In the genomic region with DNA sequence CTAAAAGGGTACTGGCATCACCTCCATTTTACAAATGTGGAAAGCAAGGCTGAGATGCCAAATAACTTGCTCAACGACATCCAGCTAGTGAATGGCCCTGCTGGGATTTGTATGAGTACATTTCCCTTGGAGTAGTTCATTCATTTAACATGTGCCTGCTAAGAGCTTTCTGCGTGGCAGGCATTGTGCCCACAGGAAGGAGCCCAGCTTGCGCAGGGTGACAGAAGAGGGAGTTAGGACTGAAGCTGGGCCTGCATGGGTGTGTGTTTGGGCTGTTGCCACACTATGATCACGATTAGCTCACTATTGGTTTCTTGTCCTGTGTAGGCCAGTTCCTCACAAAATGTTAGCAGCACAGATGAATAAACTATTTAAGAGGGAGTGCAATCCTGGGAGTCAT, we compare ENCODE assay signal across 24 mouse cellular contexts. TPM values are rescaled to one million over a fixed set of nuclear protein-coding genes. Genes with fewer than 3 reads are reported as not detected.
DNase-seq lines count a peak whose midpoint lies in the region; ATAC-seq and TF ChIP-seq lines count a peak whose summit lies in the region.
"Had no signal": no experiment of that assay in that cellular context is flagged by ENCODE, and none has a peak within 500 bp of the region (broad histone marks: within the 10 kb centered on the region; RNA-seq: fewer than 3 reads in every experiment).

No protein-coding gene starts in this region.

- H3K36me3 ChIP-seq in forebrain, postnatal 0 days (ENCODE audit: insufficient read depth), result no peaks in the 10 kb centered on the region
- H3K36me3 ChIP-seq in forebrain, embryonic 10.5 days (replicated peaks), result no peaks in the 10 kb centered on the region
- no peaks in the 10 kb centered on the region for H3K36me3 ChIP-seq in lung, postnatal 0 days (ENCODE audit: insufficient read depth, low read length)
- H3K36me3 ChIP-seq: heart, embryonic 10.5 days; heart, embryonic 13.5 days; hindbrain, embryonic 12.5 days; hindbrain, embryonic 15.5 days; intestine, embryonic 15.5 days had no signal

- DNase-seq in adrenal gland, adult 2 months, result peak; percentile 32
- no peak for DNase-seq in adrenal gland, postnatal 25 days
- no peak for DNase-seq in forebrain, postnatal 0 days
- DNase-seq in forebrain, embryonic 10.5 days (ENCODE audit: extremely low spot score, low spot score), result no peak
- DNase-seq in lung, postnatal 0 days (ENCODE audit: low spot score), result peak; percentile 46
- DNase-seq in lung, adult 2 months, result no peak
- DNase-seq in NIH3T3 (ENCODE audit: low read depth), result peak; percentile 34
- no peak for DNase-seq in right cerebral cortex, postnatal 25 days
- DNase-seq: cerebellum, adult 11-12 months; cerebellum, adult 8-10 months; cerebellum, postnatal 14 days; gastrocnemius, postnatal 10 days; gastrocnemius, postnatal 36 days; heart, adult 2 months; heart, postnatal 14 days; heart, postnatal 4 days; kidney, adult 11 months had no signal

- H3K27ac ChIP-seq in forebrain, postnatal 0 days (ENCODE audit: low read depth, low read length), result no peak overlapping the region
- H3K27ac ChIP-seq in forebrain, embryonic 10.5 days, result no peak overlapping the region
- no peak overlapping the region for H3K27ac ChIP-seq in lung, postnatal 0 days (ENCODE audit: low read length)
- H3K27ac ChIP-seq: heart, adult 2 months; heart, embryonic 10.5 days; heart, embryonic 13.5 days; hindbrain, embryonic 12.5 days; hindbrain, embryonic 15.5 days; intestine, embryonic 15.5 days had no signal

- WGBS in forebrain, postnatal 0 days, result 51% methylated on average over 4 of the region's 4 CpGs
- 86% methylated on average over 4 of the region's 4 CpGs for WGBS in forebrain, embryonic 10.5 days
- WGBS in lung, postnatal 0 days, result 43% methylated on average over 4 of the region's 4 CpGs
- 40% methylated on average over 4 of the region's 4 CpGs for WGBS in lung, adult 2 months

- no peak for TF ChIP-seq CTCF in forebrain, postnatal 0 days (IDR thresholded peaks at IDR 0.05; ENCODE audit: low read depth)
- no peak for TF ChIP-seq CTCF in lung, postnatal 0 days (IDR thresholded peaks at IDR 0.05)
- no peak for TF ChIP-seq CTCF in lung, adult 2 months (IDR thresholded peaks at IDR 0.05; ENCODE audit: insufficient read depth, low read length)

- no peak for TF ChIP-seq EP300 in lung, postnatal 0 days (IDR thresholded peaks at IDR 0.05)

- no peaks in the 10 kb centered on the region for H3K9me3 ChIP-seq in forebrain, postnatal 0 days (ENCODE audit: low read length)
- H3K9me3 ChIP-seq in forebrain, embryonic 10.5 days, result no peaks in the 10 kb centered on the region
- no peaks in the 10 kb centered on the region for H3K9me3 ChIP-seq in lung, postnatal 0 days (ENCODE audit: low read length)
- H3K9me3 ChIP-seq: heart, embryonic 10.5 days; heart, embryonic 13.5 days; hindbrain, embryonic 12.5 days; hindbrain, embryonic 15.5 days; intestine, embryonic 15.5 days had no signal

- H3K4me1 ChIP-seq in forebrain, postnatal 0 days (ENCODE audit: insufficient read depth), result no peaks in the 10 kb centered on the region
- peaks cover 16% of the 10 kb centered on the region for H3K4me1 ChIP-seq in forebrain, embryonic 10.5 days
- H3K4me1 ChIP-seq in lung, postnatal 0 days (ENCODE audit: insufficient read depth, low read depth, low read length), result peaks cover 10% of the 10 kb centered on the region; the same call in 1 of the 2 replicates
- H3K4me1 ChIP-seq in lung, adult 2 months (ENCODE audit: control insufficient read depth, insufficient read depth, low read length), result peaks cover 11% of the 10 kb centered on the region
- H3K4me1 ChIP-seq: hindbrain, embryonic 15.5 days had no signal

- no peak overlapping the region for H3K4me2 ChIP-seq in forebrain, postnatal 0 days (ENCODE audit: low read depth)
- no peak overlapping the region for H3K4me2 ChIP-seq in lung, postnatal 0 days (replicated peaks; ENCODE audit: low read depth, low read length)
- H3K4me2 ChIP-seq: heart, embryonic 13.5 days; hindbrain, embryonic 12.5 days; hindbrain, embryonic 15.5 days; intestine, embryonic 15.5 days had no signal

- no peaks in the 10 kb centered on the region for H3K27me3 ChIP-seq in forebrain, postnatal 0 days (ENCODE audit: insufficient read depth, low read length)
- no peaks in the 10 kb centered on the region for H3K27me3 ChIP-seq in forebrain, embryonic 10.5 days (ENCODE audit: poor library complexity, severe bottlenecking)
- no peaks in the 10 kb centered on the region for H3K27me3 ChIP-seq in lung, postnatal 0 days (replicated peaks; ENCODE audit: insufficient read depth, low read length)
- H3K27me3 ChIP-seq: heart, embryonic 13.5 days; hindbrain, embryonic 15.5 days; intestine, embryonic 15.5 days; Patski had no signal

- no peak for TF ChIP-seq POLR2A in lung, adult 2 months (IDR thresholded peaks at IDR 0.05; ENCODE audit: borderline replicate concordance, extremely low read depth, low read depth, low read length)

- peak; percentile 45 for ATAC-seq in forebrain, postnatal 0 days
- ATAC-seq in lung, postnatal 0 days, result no peak
- ATAC-seq: forebrain, embryonic 14.5 days; intestine, embryonic 15.5 days; Patski had no signal

- no peak overlapping the region for H3K9ac ChIP-seq in forebrain, postnatal 0 days
- H3K9ac ChIP-seq in lung, postnatal 0 days (replicated peaks; ENCODE audit: low read depth), result no peak overlapping the region
- H3K9ac ChIP-seq: heart, embryonic 13.5 days; hindbrain, embryonic 12.5 days; hindbrain, embryonic 15.5 days; intestine, embryonic 15.5 days had no signal

- H3K4me3 ChIP-seq in forebrain, postnatal 0 days (ENCODE audit: low read depth, low read length), result no peak overlapping the region
- no peak overlapping the region for H3K4me3 ChIP-seq in forebrain, embryonic 10.5 days
- H3K4me3 ChIP-seq in lung, postnatal 0 days (ENCODE audit: low read depth, low read length), result no peak overlapping the region
- H3K4me3 ChIP-seq in lung, adult 2 months (replicated peaks; ENCODE audit: extremely low read depth, low read depth, low read length), result no peak overlapping the region
- H3K4me3 ChIP-seq: heart, adult 2 months; heart, embryonic 10.5 days; heart, embryonic 13.5 days; hindbrain, embryonic 12.5 days; hindbrain, embryonic 15.5 days; intestine, embryonic 15.5 days had no signal

RNA-seq across cellular contexts. Expression of a gene that starts 9.3 kb away (rescaled TPM):
- 10 to 100 TPM; 15.0 to 15.6 TPM for total RNA-seq in adrenal gland, adult 2 months (2021)
- polyA plus RNA-seq in adrenal gland, adult 2 months (2012; rRNA removed), result 17.9 and 26.2 TPM in 2 replicates
- total RNA-seq in adrenal gland, postnatal 25 days (2021), result 8.7 and 12.4 TPM in 2 replicates
- 4.9 and 6.6 TPM in 2 replicates for total RNA-seq in forebrain, postnatal 0 days (2014; rRNA removed)
- 4.4 and 5.5 TPM in 2 replicates for polyA plus RNA-seq in forebrain, postnatal 0 days (2015; fragmentation: Nextera tagmentation; extraction: Ambion mirVana)
- polyA plus RNA-seq in forebrain, embryonic 10.5 days (2016; fragmentation: Nextera tagmentation; extraction: Ambion mirVana), result 2.2 and 3.6 TPM in 2 replicates
- polyA plus RNA-seq in lung, postnatal 0 days (2015; fragmentation: Nextera tagmentation; extraction: Ambion mirVana), result 111 and 116 TPM in 2 replicates
- polyA plus RNA-seq in lung, adult 2 months (2012; rRNA removed), result 58.4 and 66.1 TPM in 2 replicates

Comparison
In these comparisons a context has a peak if more than half of its experiments do, and no peak if none do; other contexts are left out.
1. DNase-seq: peak in adrenal gland, adult 2 months (single experiment), lung, postnatal 0 days (single experiment) and NIH3T3 (single experiment); none in adrenal gland, postnatal 25 days (single experiment), forebrain, postnatal 0 days (single experiment), forebrain, embryonic 10.5 days (single experiment), lung, adult 2 months (single experiment) and right cerebral cortex, postnatal 25 days (single experiment).